Mouse (Mus musculus) embryonic fibroblast, embryonic 13.5 days (primary cell): ENCODE data around the gene Xpr1. TPM values are rescaled to one million over a fixed set of nuclear protein-coding genes. Genes with fewer than 3 reads are reported as not detected.

Experiments used
- H3K27ac ChIP-seq: 2 replicates; pipeline ENCODE4 v1.5.1; 2012; ENCODE audit warnings: low read length, control low read depth, inconsistent platforms; ENCODE audit not compliant: insufficient read depth
- H3K4me1 ChIP-seq: 2 replicates; pipeline ENCODE4 v1.6.1; 2011; ENCODE audit warnings: low read length; ENCODE audit not compliant: control insufficient read depth, insufficient read depth
- H3K4me3 ChIP-seq: 2 replicates; pipeline ENCODE4 v1.5.1; 2011; ENCODE audit warnings: mild to moderate bottlenecking, control low read depth, low read length; ENCODE audit not compliant: insufficient read depth
- CTCF ChIP-seq: IDR thresholded peaks from 2 replicates; pipeline ENCODE4 v1.5.1; 2011; ENCODE audit warnings: mild to moderate bottlenecking, control low read depth, low read length, moderate library complexity, borderline replicate concordance; ENCODE audit not compliant: insufficient read depth
- POLR2A ChIP-seq: IDR thresholded peaks from 2 replicates; pipeline ENCODE4 v1.6.1; 2011; ENCODE audit warnings: low read depth, mild to moderate bottlenecking, control low read depth, low read length, moderate library complexity
- polyA plus RNA-seq: library from polyadenylated mRNA; stranded (reverse); fragments of >200 nt; gene quantifications from 2 replicates; pipeline ENCODE4 v1.2.4, GENCODE M21; 2011; ENCODE audit warnings: low read depth; ENCODE audit not compliant: missing spikeins, insufficient read length

Xpr1 gene
- polyA plus RNA-seq, 1 experiment, result 43.7 TPM

DNA sequence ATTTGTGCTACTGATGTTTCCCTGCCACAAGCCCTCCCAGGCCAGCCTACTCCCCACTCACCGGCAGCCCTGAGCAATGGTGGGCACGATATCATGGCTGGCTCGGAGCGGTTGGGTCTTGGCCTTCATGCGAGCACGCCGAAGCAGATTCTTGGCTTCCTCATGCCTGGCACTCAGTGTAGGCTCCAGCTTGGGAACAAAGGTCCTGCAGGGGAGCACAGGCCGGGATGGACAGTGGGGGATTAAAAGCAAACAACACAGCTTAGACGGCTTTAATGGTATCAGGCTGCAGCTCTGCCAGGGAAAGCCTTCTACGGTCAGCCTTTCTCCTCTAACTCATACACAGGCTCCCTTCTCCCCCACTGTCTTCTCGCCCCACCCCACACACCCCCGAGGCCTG is 184.8 kb downstream of the Xpr1 start:
- H3K27ac ChIP-seq, result no peak overlapping the region
- H3K4me1 ChIP-seq, result peaks cover 7% of the 10 kb centered on the region
- H3K4me3 ChIP-seq, result no peak overlapping the region
- TF ChIP-seq POLR2A, result no peak
- TF ChIP-seq CTCF, result no peak

- H3K4me1 ChIP-seq, result peaks cover 7% of the 10 kb centered on the region
- H3K27ac ChIP-seq, result no peak overlapping the region
- TF ChIP-seq POLR2A (no peak), CTCF (no peak)
- no peak overlapping the region for H3K4me3 ChIP-seq
These were observed 187.5 kb downstream of the Xpr1 start for GRCm38 (mm10) chr1:155229464-155230411.

Other genes starting within 250 kb of the Xpr1 start
- gene BC034090, start 173.0 kb downstream of the Xpr1 start, polyA plus RNA-seq, result 21.4 and 25.1 TPM in 2 replicates
- 59.2 and 64.8 TPM in 2 replicates for gene Acbd6, start 140.7 kb upstream of the Xpr1 start, polyA plus RNA-seq